In the genomic region with DNA sequence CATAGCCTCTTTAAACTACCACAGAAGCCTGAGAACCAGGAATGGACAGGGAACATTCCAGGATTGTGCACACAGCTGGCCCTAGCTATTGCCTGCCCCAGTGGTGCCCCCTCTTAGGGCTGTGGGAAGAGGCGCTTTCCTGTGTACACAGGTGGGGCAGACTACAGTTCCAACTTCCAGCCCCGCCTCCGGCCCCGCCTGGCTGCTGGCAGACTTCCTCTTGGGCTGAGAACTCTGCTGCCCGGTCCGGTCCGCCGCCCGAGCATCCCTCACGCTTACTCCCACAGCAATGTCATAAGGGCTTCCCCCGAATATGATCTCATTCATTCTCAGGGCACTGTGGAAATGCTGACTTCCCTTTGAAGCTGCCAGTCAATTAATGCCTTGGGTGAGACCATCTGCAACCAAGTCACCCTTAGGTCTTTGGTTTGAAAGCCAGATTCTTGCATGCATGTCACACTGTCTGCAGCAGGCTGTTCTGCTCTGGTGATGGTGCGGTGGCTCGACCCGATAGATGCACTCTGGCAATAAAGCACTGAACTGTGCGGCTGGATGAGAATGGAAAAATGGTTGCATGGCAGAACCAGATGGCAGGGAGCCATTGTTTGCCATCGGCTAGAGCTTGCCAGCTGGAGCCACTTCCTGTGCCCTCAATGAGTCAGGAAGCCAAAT, we compare ENCODE assay signal across 1 mouse cellular context.
TF ChIP-seq lines count a peak whose summit lies in the region.

No protein-coding gene starts in this region.

TF ChIP-seq in CH12.LX, 34 proteins besides CTCF, POLR2A, EP300 and RAD21 (continued from another document):
- TF ChIP-seq CHD1 (IDR thresholded peaks at IDR 0.05; ENCODE audit: low read depth, low read length) (no peak), MEF2A (IDR thresholded peaks at IDR 0.05; ENCODE audit: borderline replicate concordance, low read depth, low read length) (no peak), JUND (conservative IDR thresholded peaks at IDR 0.05; ENCODE audit: low read depth, low read length) (no peak)
TF ChIP-seq in CH12.LX: peak in this region for 3.
